Mouse (Mus musculus): ENCODE data around the gene Trpc4ap.

DNA sequence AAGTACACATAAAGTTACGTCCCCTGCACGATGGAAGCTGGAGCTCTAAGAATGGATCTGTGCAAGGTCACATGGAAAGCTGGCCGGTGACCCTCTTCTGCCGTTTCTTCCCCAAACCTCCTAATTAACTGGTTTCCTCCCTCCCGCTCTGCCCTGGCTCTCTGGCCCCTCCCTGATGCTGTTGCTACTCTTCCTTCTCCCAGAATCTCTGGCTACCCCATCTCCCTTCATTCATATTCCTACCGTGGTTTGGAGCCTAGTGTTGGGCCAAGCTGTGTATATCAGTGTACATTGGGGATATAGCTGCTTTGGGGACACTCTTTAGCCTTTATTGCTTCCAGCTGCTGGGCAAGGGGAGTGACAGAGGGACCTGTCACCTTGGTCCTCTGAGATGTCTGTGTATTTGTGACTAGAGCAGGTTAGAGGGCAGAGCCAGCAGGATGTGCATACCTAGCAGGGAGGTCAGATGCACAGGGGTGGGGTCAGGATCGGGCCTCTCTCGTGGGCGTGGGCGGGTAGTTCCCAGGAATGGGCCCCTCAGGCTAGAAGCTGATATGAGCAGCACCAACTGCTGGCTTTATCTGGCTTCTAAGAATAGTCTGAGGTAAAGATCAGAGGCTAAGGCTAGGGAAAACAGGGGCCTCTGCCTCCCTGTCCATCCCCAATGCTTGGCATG lies 87.5 kb downstream of the Trpc4ap start:
- TF ChIP-seq CTCF (IDR thresholded peaks at IDR 0.05; ENCODE audit: low read depth) (no peak), EP300 (optimal IDR thresholded peaks at IDR 0.05) (no peak)

All from stomach, postnatal 0 days (tissue).